Mouse (Mus musculus) intestine, embryonic 15.5 days (tissue): ENCODE results near the gene Slc8b1. TPM values are rescaled to one million over a fixed set of nuclear protein-coding genes. Genes with fewer than 3 reads are reported as not detected.

ENCODE experiments used
- ATAC-seq: fragments of 200-750 bp; cut with Nextera tagmentation; 2 replicates; pipeline ENCODE4 v1.8.0; 2017; ENCODE audit warnings: moderate TSS enrichment, moderate library complexity
- H3K27ac ChIP-seq: fragments of 300-500 bp; sonication (generic); 2 replicates; pipeline ENCODE4 v1.5.1; 2015; ENCODE audit warnings: mild to moderate bottlenecking, inconsistent platforms
- H3K27me3 ChIP-seq: fragments of 300-500 bp; sonication (generic); replicated peaks from 2 replicates; pipeline ENCODE4 v1.6.1; 2015; ENCODE audit warnings: inconsistent platforms
- H3K36me3 ChIP-seq: fragments of 300-500 bp; sonication (generic); 2 replicates; pipeline ENCODE4 v1.6.1; 2015; ENCODE audit warnings: inconsistent platforms
- H3K4me1 ChIP-seq: fragments of 300-500 bp; sonication (generic); replicated peaks from 2 replicates; pipeline ENCODE4 v1.6.1; 2015; ENCODE audit warnings: inconsistent platforms
- H3K4me2 ChIP-seq: fragments of 300-500 bp; sonication (generic); replicated peaks from 2 replicates; pipeline ENCODE4 v1.6.1; 2015; ENCODE audit warnings: mild to moderate bottlenecking, inconsistent platforms
- H3K4me3 ChIP-seq: fragments of 300-500 bp; sonication (generic); replicated peaks from 2 replicates; pipeline ENCODE4 v1.5.1; 2015; ENCODE audit warnings: inconsistent platforms
- H3K9ac ChIP-seq: fragments of 300-500 bp; sonication (generic); 2 replicates; pipeline ENCODE4 v1.6.1; 2015; ENCODE audit warnings: inconsistent platforms
- H3K9me3 ChIP-seq: fragments of 300-500 bp; sonication (generic); 2 replicates; pipeline ENCODE4 v1.6.1; 2016; ENCODE audit warnings: inconsistent platforms
- WGBS: fragments of 180-500 bp; shearing (Covaris S2); methylation state at CpG from one replicate; pipeline ENCODE4 v1.1.7; 2015; 5-methylcytosine and 5-hydroxymethylcytosine counted together
- polyA plus RNA-seq: library from polyadenylated mRNA; unstranded; fragments of >200 nt; fragmentation: Nextera tagmentation; extraction: Ambion mirVana; gene quantifications from 2 replicates; pipeline ENCODE4 v1.2.1, GENCODE M21; 2015

Gene Slc8b1
- polyA plus RNA-seq, 1 experiment from 2014 or later: 6.6 TPM

DNA sequence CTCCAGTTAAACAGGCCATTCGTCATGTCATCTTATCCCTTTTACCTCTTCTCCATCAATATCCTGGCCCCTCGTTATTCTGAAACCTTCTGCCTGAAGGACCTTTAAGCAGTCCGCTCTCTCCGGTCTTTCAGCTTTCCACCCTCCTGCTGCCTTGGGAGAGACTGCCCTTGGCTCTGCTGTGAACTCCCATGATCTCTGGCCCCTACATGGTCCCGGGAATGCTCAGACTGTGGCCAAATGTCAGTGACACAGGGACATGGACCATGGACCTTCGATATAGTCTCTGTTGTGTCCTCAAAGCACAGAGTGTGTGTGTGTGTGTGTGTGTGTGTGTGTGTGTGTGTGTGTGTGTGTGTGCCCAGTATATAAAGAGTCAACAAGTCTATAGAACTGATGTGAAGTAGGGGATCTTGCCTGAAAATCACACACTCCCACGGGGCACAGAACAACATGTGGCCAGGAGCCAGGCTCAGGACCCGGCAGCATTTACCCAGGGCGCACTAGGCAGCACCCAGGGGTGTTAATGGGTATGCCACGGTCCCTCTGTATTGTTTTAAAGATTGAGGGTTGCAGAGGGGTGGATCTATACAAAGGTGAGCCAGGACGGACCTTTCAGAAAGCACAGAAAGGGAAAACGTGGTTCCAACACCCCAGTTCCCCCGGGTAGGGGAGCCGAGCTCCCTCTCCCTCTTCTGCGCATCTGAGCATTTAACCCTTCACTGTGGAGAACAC is 54.4 kb downstream of the Slc8b1 start:
- Histone ChIP-seq H3K9ac (peak overlapping the region; percentile 17; the same call in 1 of the 2 replicates), H3K9me3 (no peaks in the 10 kb centered on the region), H3K27ac (peak overlapping the region; percentile 76)

DNA sequence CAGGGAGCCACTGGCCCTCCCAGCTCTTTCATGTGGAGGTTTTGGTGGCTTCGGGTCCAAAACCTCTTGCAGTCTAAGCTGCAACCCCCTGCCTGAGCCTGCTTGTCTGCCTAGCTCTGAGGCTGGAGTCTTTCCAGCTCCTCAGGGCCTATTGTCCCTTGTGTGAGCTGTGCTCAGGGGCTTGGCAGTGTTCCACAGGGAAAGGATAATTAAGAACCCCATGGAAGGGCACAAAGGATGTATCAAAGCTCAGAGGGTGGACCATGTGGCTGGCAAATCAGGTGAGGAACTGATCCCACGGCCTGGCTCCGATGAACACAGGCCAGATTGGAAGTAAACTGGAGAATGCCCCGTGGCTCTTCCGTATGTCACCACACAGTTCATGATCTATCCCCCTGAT is 55.1 kb downstream of the Slc8b1 start:
- H3K4me1 ChIP-seq: peaks cover 84% of the 10 kb centered on the region
- no peaks in the 10 kb centered on the region for H3K36me3 ChIP-seq
- ATAC-seq: no peak
- no peaks in the 10 kb centered on the region for H3K27me3 ChIP-seq
- H3K9me3 ChIP-seq: no peaks in the 10 kb centered on the region
- H3K4me2 ChIP-seq: no peak overlapping the region
- H3K9ac ChIP-seq: peak overlapping the region; percentile 17; the same call in 1 of the 2 replicates
- WGBS: 60% methylated on average over 5 of the region's 5 CpGs
- peak overlapping the region; percentile 76 for H3K27ac ChIP-seq
- H3K4me3 ChIP-seq: no peak overlapping the region

More for the DNA sequence above, 54.4 kb downstream of the Slc8b1 start:
- H3K4me3 ChIP-seq: no peak overlapping the region
- 49% methylated on average over 15 of the region's 15 CpGs for WGBS
- no peaks in the 10 kb centered on the region for H3K36me3 ChIP-seq
- no peaks in the 10 kb centered on the region for H3K27me3 ChIP-seq
- no peak overlapping the region for H3K4me2 ChIP-seq
- H3K4me1 ChIP-seq: peaks cover 82% of the 10 kb centered on the region
- no peak for ATAC-seq

DNA sequence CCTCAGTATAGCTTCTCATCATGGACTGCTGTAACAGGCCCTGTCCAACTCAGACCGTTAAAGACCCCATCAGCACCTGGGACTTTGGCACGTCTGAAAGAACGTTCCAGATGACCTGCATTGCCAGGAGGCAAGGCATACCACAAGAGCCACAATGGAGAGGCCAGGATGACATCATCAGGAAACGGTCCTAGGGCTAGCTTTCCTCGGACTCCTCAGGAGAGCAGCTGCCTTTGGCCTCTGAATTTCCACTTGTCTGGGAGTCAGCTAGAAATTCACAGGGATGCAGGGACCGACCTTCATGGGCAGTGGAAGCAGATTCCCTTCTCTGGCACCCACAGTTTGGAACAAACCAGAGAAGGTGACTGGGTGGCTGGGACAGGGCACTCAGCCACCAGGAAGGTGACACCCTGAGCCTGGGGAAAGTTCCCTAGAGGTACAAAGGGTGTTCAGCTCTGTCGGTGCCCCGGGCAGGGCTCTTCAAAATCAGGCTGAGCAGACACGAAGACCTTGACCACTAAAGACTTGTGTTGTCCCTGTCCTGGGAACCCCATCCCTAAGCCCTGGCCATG is 55.8 kb downstream of the Slc8b1 start:
- H3K4me2 ChIP-seq: 0 out of 2 replicates have a peak overlapping the region, but pooled peaks have one; percentile 22
- peak overlapping the region; percentile 76 for H3K27ac ChIP-seq
- H3K36me3 ChIP-seq: no peaks in the 10 kb centered on the region
- H3K9ac ChIP-seq: no peak overlapping the region
- H3K27me3 ChIP-seq: no peaks in the 10 kb centered on the region
- no peak overlapping the region for H3K4me3 ChIP-seq
- H3K9me3 ChIP-seq: no peaks in the 10 kb centered on the region
- 57% methylated on average over 9 of the region's 9 CpGs for WGBS
- H3K4me1 ChIP-seq: peaks cover 87% of the 10 kb centered on the region
- no peak for ATAC-seq

DNA sequence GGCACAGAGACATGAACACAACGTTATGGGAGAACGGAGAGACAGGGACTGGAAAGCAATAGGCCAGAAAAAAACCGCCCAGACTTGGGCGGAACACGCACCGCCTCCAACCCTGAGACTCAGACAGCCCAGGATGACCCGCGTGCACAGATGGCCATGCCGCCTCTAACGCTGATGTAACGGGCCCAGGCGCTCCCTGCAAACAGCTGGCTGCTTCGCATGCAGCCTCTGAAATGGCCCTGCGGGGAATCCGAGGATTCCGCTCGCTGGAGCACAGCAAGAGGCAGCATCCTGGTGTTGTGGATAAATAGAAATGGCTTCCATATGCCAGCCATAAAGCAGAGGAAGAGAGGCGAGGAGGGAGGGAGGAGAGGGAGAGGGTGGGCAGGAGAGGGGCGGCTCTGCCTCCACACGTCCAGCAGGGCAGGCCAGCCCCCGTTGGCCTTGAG is 56.3 kb downstream of the Slc8b1 start:
- Histone ChIP-seq H3K36me3 (no peaks in the 10 kb centered on the region), H3K9ac (no peak overlapping the region), H3K27ac (peak overlapping the region; percentile 76), H3K4me2 (peak overlapping the region; percentile 22; the same call in 1 of the 2 replicates), H3K4me1 (peaks cover 82% of the 10 kb centered on the region), H3K27me3 (no peaks in the 10 kb centered on the region), H3K9me3 (no peaks in the 10 kb centered on the region), H3K4me3 (no peak overlapping the region)
- 0 out of 2 replicates have a peak, but pooled peaks have one; percentile 22 for ATAC-seq
- 31% methylated on average over 21 of the region's 21 CpGs for WGBS

DNA sequence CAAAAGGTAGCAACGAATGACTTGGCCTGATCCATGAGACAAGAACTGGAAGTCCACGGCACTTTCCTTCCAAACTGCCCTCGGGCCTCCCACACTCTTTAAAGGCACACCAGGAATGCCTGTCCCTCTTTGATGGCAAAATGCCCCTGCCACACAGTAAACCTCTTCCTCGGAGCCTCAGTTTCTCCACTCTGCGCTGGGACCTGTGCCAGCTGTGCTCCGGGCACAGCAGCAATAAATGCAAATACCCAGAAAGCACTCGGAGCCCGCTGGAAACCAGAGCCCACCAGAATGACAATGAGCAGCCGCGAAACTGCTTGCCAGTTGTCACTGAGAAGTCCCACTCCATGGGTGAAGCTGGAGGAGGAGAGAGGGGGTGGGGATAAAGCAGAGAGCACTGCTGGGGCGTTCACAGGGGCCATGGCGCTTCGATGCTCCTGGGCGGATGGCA is 56.8 kb downstream of the Slc8b1 start:
- ATAC-seq: no peak

DNA sequence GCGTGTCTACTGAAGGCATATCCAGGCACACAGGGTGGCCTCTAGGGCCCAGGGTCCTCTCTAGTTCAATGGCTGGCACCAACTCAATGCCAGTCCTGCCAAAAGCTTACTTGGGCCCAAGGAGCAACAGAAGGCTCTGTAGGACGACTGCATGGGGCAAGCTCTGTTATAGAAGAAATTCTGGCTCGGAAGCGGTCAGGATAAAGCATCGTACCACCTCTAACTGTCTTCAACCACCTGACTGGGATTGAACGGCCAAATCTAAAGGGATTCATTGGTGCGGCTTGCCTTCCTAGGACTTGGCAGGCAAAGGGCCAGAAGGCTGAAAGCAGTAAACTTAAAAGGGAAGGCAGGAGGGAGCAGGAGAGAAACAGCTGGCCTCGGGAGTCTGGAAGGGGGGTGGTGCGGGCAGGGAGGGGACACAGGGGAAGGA is 57.4 kb downstream of the Slc8b1 start:
- ATAC-seq: no peak
- 0 out of 2 replicates have a peak overlapping the region, but pooled peaks have one; percentile 5 for H3K4me2 ChIP-seq

More for the DNA sequence above, 56.8 kb downstream of the Slc8b1 start:
- Histone ChIP-seq H3K9ac (peak overlapping the region; percentile 8; the same call in 1 of the 2 replicates), H3K27me3 (no peaks in the 10 kb centered on the region), H3K9me3 (no peaks in the 10 kb centered on the region), H3K4me1 (peaks cover 78% of the 10 kb centered on the region), H3K27ac (peak overlapping the region; percentile 76), H3K4me2 (peak overlapping the region; percentile 5; the same call in 1 of the 2 replicates), H3K36me3 (no peaks in the 10 kb centered on the region), H3K4me3 (no peak overlapping the region)
- 52% methylated on average over 14 of the region's 14 CpGs for WGBS

DNA sequence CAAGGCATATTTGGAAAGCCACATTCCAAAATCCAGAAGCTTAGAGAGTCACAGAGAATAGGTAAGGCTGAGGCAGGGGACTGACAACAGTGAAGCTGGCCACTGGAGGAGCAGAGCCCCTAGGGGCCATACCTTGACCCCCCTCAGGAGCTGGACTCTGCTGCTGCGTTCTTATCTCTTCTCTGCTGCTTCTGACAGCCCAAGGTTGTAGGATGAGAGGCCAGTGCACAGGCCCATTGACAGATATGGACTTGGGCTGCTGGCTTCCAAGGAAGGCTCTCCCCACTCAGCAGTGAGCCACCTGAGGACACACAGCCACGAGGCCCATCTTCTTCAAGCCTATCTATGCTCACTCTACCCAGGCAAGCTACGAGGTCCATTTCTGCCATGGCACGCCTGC is 58.0 kb downstream of the Slc8b1 start:
- Histone ChIP-seq H3K4me3 (no peak overlapping the region), H3K27me3 (no peaks in the 10 kb centered on the region), H3K4me2 (no peak overlapping the region), H3K9me3 (no peaks in the 10 kb centered on the region), H3K4me1 (peaks cover 67% of the 10 kb centered on the region), H3K36me3 (no peaks in the 10 kb centered on the region), H3K27ac (no peak overlapping the region), H3K9ac (peak overlapping the region; percentile 17; the same call in 1 of the 2 replicates)
- WGBS: 71% methylated on average over 4 of the region's 4 CpGs
- no peak for ATAC-seq

More for the DNA sequence above, 57.4 kb downstream of the Slc8b1 start:
- no peaks in the 10 kb centered on the region for H3K36me3 ChIP-seq
- no peaks in the 10 kb centered on the region for H3K27me3 ChIP-seq
- H3K27ac ChIP-seq: peak overlapping the region; percentile 76
- peaks cover 72% of the 10 kb centered on the region for H3K4me1 ChIP-seq
- no peak overlapping the region for H3K4me3 ChIP-seq
- H3K9me3 ChIP-seq: no peaks in the 10 kb centered on the region
- 55% methylated on average over 9 of the region's 9 CpGs for WGBS
- peak overlapping the region; percentile 8; the same call in 1 of the 2 replicates for H3K9ac ChIP-seq

DNA sequence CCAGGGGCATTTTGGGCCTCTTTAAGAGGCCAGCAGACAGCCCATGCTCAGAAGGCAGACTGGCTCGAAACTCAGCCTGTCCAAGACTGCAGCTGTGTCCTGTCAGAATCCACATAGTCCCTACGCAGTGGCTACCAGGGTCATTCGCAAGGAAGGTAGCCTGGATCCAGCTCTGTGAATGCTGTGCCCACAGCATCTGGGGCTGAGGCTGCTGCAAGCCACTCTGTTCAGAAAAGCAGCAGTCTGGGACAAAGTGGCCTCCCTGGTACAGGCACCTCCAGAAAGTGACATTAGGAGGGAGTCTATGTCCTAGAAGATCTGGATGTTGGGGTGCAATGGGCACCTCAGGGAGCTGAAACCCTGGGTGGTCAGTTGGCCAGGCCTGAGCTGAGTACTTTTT is 58.8 kb downstream of the Slc8b1 start:
- H3K36me3 ChIP-seq: no peaks in the 10 kb centered on the region
- ATAC-seq: no peak
- WGBS: 64% methylated on average over 3 of the region's 3 CpGs
- H3K27me3 ChIP-seq: no peaks in the 10 kb centered on the region
- H3K9ac ChIP-seq: no peak overlapping the region
- H3K4me2 ChIP-seq: no peak overlapping the region
- H3K9me3 ChIP-seq: no peaks in the 10 kb centered on the region
- peaks cover 65% of the 10 kb centered on the region for H3K4me1 ChIP-seq
- H3K27ac ChIP-seq: no peak overlapping the region
- H3K4me3 ChIP-seq: no peak overlapping the region

DNA sequence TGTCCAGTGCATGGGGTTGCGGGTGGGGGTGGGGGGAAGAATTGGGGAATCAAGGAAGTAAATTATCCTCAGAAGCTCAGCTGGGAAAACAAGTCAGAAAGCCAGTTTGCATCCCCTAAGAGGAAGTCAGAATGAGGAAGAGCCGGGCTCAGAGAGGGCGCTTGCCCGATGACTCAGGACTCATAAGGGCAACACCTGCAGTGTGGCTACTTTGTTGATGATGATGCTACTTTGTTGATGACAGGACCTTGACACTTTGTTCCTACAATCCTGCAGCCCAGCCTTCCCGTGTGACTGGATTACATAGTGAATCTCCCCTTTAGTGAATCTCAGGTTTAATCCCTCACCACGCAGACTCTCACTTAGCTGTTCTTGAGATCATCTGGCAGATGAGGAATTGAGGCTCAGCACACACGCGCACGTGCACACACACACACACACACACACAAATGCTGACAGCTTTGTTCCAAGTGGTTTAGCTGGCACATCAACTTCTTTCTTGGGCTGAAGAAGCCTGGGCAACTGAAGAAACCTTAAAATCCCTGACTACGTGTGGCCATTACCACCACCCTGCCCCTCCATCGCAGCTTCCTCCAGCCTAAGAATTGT is 59.4 kb downstream of the Slc8b1 start:
- no peak for ATAC-seq
- Histone ChIP-seq H3K27ac (peak overlapping the region; percentile 57; the same call in 1 of the 2 replicates), H3K36me3 (no peaks in the 10 kb centered on the region), H3K9ac (no peak overlapping the region), H3K9me3 (no peaks in the 10 kb centered on the region), H3K4me1 (peaks cover 61% of the 10 kb centered on the region), H3K4me3 (no peak overlapping the region), H3K27me3 (no peaks in the 10 kb centered on the region), H3K4me2 (no peak overlapping the region)
- WGBS: 76% methylated on average over 11 of the region's 11 CpGs

DNA sequence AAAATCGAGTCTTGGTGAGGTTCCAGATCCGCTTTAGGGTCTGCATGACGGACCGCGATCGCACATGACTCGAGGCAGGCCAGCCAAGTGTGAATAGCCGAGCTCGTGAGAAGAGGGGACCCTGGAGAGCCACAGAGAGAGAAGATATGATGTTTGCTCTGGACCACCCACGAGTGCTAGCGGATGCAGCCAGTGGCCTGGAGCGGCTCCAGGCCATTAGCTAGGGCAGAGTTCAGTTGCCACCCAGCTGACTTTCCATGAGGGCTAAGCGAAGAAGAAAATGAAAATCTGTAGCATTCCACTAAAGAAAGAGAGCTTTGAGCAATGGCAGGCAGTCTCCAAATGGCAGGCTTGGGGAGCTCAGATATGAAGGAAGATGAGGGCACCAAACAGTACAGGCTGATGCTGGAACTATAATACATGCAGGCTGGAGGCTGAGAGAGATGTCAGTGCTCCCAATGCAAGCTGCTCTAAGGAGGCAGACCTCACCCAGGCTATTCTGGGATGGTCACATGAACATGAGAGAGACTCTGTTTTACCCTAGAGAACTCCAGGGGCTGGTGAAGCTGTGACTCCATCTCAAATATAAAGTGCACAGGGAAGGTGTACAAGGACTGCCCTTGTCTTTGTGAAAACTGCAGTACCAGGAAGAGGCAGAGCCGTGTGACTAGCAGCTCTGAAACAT is 60.2 kb downstream of the Slc8b1 start:
- H3K4me2 ChIP-seq: no peak overlapping the region

DNA sequence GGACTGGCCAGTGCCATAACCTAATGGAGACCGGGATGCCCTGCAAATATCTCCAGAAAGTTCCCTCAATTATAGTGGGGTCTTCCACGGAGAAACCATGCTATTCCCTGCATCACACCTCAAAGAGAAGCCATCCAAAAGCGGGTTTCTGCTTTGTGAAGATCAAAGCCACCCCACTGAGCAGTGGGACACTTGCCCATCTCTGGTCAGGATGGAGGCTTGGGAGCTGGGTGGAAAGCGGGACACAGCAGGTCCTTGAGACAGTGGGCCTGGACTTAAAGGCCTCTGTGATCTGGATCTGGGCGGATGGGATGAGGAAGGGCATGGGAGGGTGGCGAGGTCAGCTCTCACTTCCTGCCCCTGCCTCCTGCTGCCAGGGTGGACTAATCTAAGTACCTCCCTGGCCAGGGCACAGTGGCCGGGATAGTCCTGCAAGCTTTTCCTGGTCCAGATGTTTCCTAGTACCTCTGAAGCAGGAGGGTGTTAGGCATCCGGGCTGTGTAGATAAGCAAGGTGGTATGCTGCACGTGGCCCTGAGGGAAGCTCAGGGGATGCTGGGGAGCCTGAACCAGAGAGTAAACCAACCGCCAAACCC is 63.6 kb downstream of the Slc8b1 start:
- no peak overlapping the region for H3K9ac ChIP-seq
- H3K4me1 ChIP-seq: peaks cover 47% of the 10 kb centered on the region
- no peaks in the 10 kb centered on the region for H3K27me3 ChIP-seq
- H3K9me3 ChIP-seq: no peaks in the 10 kb centered on the region
- H3K36me3 ChIP-seq: no peaks in the 10 kb centered on the region
- ATAC-seq: no peak
- no peak overlapping the region for H3K4me2 ChIP-seq
- no peak overlapping the region for H3K27ac ChIP-seq
- WGBS: 75% methylated on average over 10 of the region's 10 CpGs
- no peak overlapping the region for H3K4me3 ChIP-seq

More for the DNA sequence above, 60.2 kb downstream of the Slc8b1 start:
- Histone ChIP-seq H3K9me3 (no peaks in the 10 kb centered on the region), H3K4me1 (peaks cover 53% of the 10 kb centered on the region), H3K27me3 (no peaks in the 10 kb centered on the region), H3K4me3 (no peak overlapping the region), H3K9ac (no peak overlapping the region), H3K27ac (peak overlapping the region; percentile 57), H3K36me3 (no peaks in the 10 kb centered on the region)
- no peak; the same call in 1 of the 2 replicates for ATAC-seq
- 49% methylated on average over 14 of the region's 14 CpGs for WGBS
